Mouse (Mus musculus): ENCODE results near the gene Zpr1.

The Zpr1 gene

GRCm38 (mm10) chr9:46329250-46329648, 56.4 kb downstream of the Zpr1 start:
- DNase-seq (ENCODE audit: low read depth), result no peak

GRCm38 (mm10) chr9:46329801-46330585, 57.1 kb downstream of the Zpr1 start:
- no peak for DNase-seq (ENCODE audit: low read depth)

- no peak for DNase-seq (ENCODE audit: low read depth)
Observed at GRCm38 (mm10) chr9:46330586-46330895, 57.7 kb downstream of the Zpr1 start.

GRCm38 (mm10) chr9:46331301-46331700, 58.4 kb downstream of the Zpr1 start:
- DNase-seq (ENCODE audit: low read depth), result no peak

All from 416B (cell line).